Mouse (Mus musculus): ENCODE results near the gene Ccdc169.

DNA sequence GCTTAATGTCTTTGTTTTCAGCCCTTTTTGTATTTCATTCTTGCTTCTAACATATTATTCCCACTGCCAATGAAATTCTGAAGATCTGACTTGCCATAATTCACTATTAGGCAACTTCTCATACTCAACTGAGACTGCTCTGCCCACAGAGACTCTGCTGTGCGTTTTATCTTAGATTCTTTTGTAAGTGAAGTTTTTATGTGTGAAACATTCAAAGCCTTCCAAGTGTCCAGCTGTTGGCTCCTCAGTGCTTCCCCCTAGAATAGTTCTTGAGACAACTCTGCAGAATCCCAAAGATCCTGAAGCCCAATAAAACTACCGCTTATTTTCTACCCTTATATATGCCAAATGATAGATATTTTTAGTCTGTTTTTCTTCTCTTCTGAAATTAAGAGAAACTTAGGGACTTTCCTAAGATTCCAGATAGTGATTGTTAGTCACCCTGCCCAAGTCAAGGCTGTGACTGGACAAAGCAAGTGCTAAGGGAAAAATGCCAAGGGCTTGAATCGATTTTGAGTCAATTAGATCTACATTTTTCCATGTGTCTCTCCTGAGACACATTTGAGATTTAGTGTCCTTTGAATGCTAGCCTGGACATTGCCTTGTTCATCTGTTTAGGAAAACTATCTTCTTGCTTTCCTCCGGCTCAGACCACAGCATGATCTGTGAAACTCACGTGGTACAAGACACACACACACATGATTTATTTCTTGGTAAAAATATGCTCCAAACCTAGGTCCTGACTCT lies 58.6 kb downstream of the Ccdc169 start:
- TF ChIP-seq CTCF (IDR thresholded peaks at IDR 0.05; ENCODE audit: borderline replicate concordance, extremely low read depth, insufficient read depth, insufficient read length) (no peak), POLR2A (IDR thresholded peaks at IDR 0.05; ENCODE audit: borderline replicate concordance, extremely low read depth, insufficient read depth, insufficient read length, poor library complexity, severe bottlenecking) (no peak)
